Mouse (Mus musculus) forebrain, embryonic 15.5 days (tissue): Measurements from ENCODE around the gene Ano6. TPM values are rescaled to one million over a fixed set of nuclear protein-coding genes. Genes with fewer than 3 reads are reported as not detected.

Experiments
- ATAC-seq: fragments of 200-750 bp; cut with Nextera tagmentation; replicated peaks from 2 replicates; pipeline ENCODE4 v1.8.0; 2017; ENCODE audit warnings: mild to moderate bottlenecking, moderate TSS enrichment, moderate library complexity
- H3K27ac ChIP-seq: fragments of 300-500 bp; sonication (generic); replicated peaks from 2 replicates; pipeline ENCODE4 v1.5.1; 2015; ENCODE audit warnings: mild to moderate bottlenecking, inconsistent platforms
- H3K27me3 ChIP-seq: fragments of 300-500 bp; sonication (generic); 2 replicates; pipeline ENCODE4 v1.6.1; 2015; ENCODE audit warnings: inconsistent platforms
- H3K36me3 ChIP-seq: fragments of 300-500 bp; sonication (generic); 2 replicates; pipeline ENCODE4 v1.6.1; 2015; ENCODE audit warnings: mild to moderate bottlenecking, inconsistent platforms
- H3K4me1 ChIP-seq: fragments of 300-500 bp; sonication (generic); 2 replicates; pipeline ENCODE4 v1.6.1; 2015; ENCODE audit warnings: inconsistent platforms
- H3K4me2 ChIP-seq: fragments of 300-500 bp; sonication (generic); replicated peaks from 2 replicates; pipeline ENCODE4 v1.6.1; 2015; ENCODE audit warnings: mild to moderate bottlenecking, inconsistent platforms
- H3K4me3 ChIP-seq: fragments of 300-500 bp; sonication (generic); 2 replicates; pipeline ENCODE4 v1.5.1; 2015; ENCODE audit warnings: mild to moderate bottlenecking, inconsistent platforms
- H3K9ac ChIP-seq: fragments of 300-500 bp; sonication (generic); replicated peaks from 2 replicates; pipeline ENCODE4 v1.6.1; 2015; ENCODE audit warnings: mild to moderate bottlenecking, inconsistent platforms
- H3K9me3 ChIP-seq: fragments of 300-500 bp; sonication (generic); 2 replicates; pipeline ENCODE4 v1.6.1; 2016; ENCODE audit warnings: inconsistent platforms
- WGBS: fragments of 180-500 bp; shearing (Covaris S2); methylation state at CpG from one replicate; pipeline ENCODE4 v1.1.7; 2015; ENCODE audit warnings: mixed read lengths; 5-methylcytosine and 5-hydroxymethylcytosine counted together
- polyA plus RNA-seq: library from polyadenylated mRNA; unstranded; fragments of >200 nt; fragmentation: Nextera tagmentation; extraction: Ambion mirVana; gene quantifications from 2 replicates; pipeline ENCODE4 v1.2.1, GENCODE M21; 2015

Ano6 gene
- polyA plus RNA-seq, 1 experiment from 2014 or later = 22.1 TPM

DNA sequence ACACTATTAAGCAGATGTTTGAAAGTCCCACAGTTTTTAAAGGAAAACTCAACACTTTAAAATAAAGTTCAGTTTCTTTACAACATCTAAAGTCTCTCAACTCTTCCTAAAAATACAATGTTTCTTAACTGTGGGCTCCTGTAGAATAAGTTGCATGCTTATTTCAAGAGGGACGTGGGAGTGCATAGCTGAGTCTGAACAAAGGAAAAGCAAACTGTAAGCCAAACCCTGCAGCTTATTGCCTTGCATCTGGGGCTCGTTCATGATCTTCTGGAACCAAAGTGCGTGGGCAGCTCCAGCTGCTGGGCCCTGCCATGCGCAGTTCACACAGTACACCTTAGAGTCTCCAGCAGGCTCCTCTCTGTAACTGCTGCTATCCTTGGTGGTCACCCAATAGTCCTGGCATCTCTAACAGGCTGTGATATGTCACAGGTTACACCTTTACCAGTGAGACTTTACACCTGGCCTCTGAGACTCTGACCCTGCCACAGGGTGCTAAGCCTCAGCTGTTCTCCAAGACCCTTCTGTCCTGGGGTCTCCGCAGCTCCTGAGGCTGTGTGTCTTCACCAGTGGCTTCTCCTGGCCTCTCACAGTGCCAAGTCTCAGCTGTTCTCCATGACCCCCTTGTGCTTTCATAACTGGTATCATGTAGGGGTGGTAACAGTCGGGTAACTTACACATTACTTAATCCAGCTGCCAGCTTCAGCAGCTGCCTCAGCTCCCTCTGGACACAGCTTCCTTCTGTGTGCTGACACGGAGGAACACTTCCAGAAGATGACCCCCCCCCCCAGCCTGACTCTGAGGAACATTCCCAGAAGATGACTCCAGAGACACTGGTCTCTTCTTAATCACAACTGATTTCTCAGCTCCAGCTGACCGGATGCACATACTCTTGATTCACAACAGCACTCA, 66.3 kb downstream of the Ano6 start:
- H3K4me1 ChIP-seq = no peaks in the 10 kb centered on the region
- H3K9me3 ChIP-seq = no peaks in the 10 kb centered on the region
- no peak overlapping the region for H3K9ac ChIP-seq
- no peak overlapping the region for H3K4me2 ChIP-seq
- no peak for ATAC-seq
- 86% methylated on average over 8 of the region's 8 CpGs for WGBS
- no peak overlapping the region for H3K4me3 ChIP-seq
- H3K36me3 ChIP-seq = no peaks in the 10 kb centered on the region
- H3K27ac ChIP-seq = no peak overlapping the region
- no peaks in the 10 kb centered on the region for H3K27me3 ChIP-seq

GRCm38 (mm10) chr15:95858876-95859655, 68.4 kb downstream of the Ano6 start:
- Histone ChIP-seq H3K27me3 (no peaks in the 10 kb centered on the region), H3K4me3 (no peak overlapping the region), H3K4me2 (no peak overlapping the region), H3K36me3 (no peaks in the 10 kb centered on the region), H3K9me3 (no peaks in the 10 kb centered on the region), H3K9ac (no peak overlapping the region), H3K27ac (no peak overlapping the region), H3K4me1 (no peaks in the 10 kb centered on the region)
- no peak for ATAC-seq
- 69% methylated on average over 9 of the region's 9 CpGs for WGBS

DNA sequence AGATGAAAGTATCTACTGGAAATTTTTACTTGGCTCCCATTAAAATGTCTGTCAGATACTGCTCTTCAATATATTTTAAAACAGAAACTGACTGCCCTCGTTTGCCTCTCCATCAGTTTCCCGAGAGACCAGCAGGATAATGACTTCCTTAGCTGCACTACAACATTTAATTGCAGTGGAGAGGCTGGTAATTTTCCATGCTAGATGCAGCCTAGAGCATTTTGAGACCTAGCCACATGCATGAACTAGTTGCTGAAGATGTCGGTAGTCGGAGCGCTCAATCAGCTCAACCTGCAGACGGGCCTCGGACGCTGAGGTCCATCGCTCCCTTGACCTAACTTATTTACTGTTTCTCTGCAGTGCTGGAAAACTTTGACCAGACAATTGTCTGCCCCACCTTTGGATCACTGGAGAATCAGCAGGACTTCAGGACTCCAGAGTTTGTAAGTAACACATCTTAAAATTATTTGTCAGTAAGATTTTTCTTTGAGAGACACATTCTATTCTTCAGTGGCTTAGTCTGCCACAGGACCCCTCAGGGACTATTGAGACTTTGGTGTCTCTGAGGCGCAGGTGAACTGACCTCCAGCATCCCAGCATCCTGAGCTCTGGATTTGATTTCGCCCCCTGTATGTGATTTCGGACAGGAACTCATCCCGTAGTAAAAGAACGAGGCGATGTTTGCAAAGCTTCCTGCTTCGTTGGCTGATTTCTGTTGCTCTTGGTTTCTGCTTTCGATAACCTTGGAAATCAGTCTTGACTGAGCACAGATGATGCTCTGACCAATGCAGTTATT, 73.4 kb downstream of the Ano6 start:
- H3K4me3 ChIP-seq = no peak overlapping the region
- H3K27me3 ChIP-seq = no peaks in the 10 kb centered on the region
- no peak overlapping the region for H3K9ac ChIP-seq
- no peak for ATAC-seq
- H3K9me3 ChIP-seq = no peaks in the 10 kb centered on the region
- H3K36me3 ChIP-seq = no peaks in the 10 kb centered on the region
- H3K4me1 ChIP-seq = no peaks in the 10 kb centered on the region
- H3K27ac ChIP-seq = no peak overlapping the region
- 86% methylated on average over 17 of the region's 17 CpGs for WGBS
- no peak overlapping the region for H3K4me2 ChIP-seq

DNA sequence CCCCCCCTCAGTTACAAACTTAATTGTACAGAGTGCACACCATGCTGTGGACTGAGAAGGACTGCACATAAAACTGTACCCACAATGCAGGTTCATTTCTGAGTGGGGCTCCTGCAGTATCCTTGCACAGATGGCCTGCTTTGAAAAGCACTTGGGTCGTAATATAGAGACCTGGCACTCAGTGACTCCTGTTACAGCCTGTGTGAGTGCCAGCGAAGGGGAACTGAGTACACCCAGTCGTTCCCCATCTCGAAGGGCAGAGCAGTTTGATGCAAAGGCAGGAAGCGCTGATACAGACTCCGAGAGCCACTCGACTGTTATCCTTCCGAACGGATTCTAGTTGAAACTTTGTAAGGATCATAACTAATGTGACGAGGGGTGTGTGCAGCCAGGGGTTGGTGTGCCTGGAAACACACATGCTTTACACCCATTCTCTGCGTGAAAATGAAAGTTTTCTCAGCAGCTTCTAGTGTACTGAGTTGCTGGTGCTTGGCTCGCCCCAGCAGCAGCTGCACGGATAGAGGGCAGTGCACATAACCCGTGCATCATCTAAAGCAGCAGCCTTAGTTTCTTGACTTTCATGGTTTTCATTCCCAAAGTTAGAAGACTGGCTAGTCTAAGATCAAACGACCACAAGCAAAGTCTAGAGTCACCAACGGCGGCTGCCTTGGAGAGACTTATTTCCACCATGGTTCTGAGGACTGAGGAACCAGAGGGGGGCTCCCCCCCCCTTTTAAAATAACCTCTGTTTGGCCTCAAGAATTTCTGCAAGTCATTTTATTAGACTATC, 74.9 kb downstream of the Ano6 start:
- no peak for ATAC-seq
- Histone ChIP-seq H3K4me3 (no peak overlapping the region), H3K9me3 (no peaks in the 10 kb centered on the region), H3K9ac (no peak overlapping the region), H3K4me2 (no peak overlapping the region), H3K4me1 (no peaks in the 10 kb centered on the region), H3K36me3 (no peaks in the 10 kb centered on the region), H3K27me3 (no peaks in the 10 kb centered on the region), H3K27ac (no peak overlapping the region)
- WGBS = 94% methylated on average over 17 of the region's 17 CpGs

GRCm38 (mm10) chr15:95868172-95868571, 77.5 kb downstream of the Ano6 start:
- Histone ChIP-seq H3K9ac (no peak overlapping the region), H3K27ac (no peak overlapping the region), H3K4me1 (no peaks in the 10 kb centered on the region), H3K4me3 (no peak overlapping the region), H3K36me3 (no peaks in the 10 kb centered on the region), H3K9me3 (no peaks in the 10 kb centered on the region), H3K27me3 (no peaks in the 10 kb centered on the region), H3K4me2 (no peak overlapping the region)
- ATAC-seq = no peak
- WGBS = 94% methylated on average over 4 of the region's 4 CpGs

DNA sequence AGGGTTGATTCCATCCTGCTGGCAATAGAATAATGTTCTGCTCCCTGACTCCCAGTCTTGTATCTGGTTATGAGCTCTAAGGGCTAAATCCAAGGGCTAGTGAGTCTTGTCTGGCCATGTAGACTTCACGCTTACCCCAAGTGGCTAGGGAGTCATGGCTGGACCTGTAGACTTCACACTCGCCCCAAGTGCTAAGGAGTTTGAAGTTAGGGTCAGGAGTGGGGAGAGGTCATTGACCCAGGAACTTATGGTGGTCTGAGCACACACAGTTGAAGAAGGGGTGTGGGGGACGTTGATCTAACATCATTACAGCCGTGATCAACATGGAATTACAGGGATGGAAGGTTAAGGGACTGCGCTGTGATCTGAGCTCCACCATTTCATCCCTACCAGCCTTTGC, 79.0 kb downstream of the Ano6 start:
- Histone ChIP-seq H3K9me3 (no peaks in the 10 kb centered on the region), H3K27ac (no peak overlapping the region), H3K27me3 (no peaks in the 10 kb centered on the region), H3K4me3 (no peak overlapping the region), H3K4me1 (no peaks in the 10 kb centered on the region), H3K9ac (no peak overlapping the region), H3K4me2 (no peak overlapping the region), H3K36me3 (no peaks in the 10 kb centered on the region)
- ATAC-seq = no peak
- WGBS = 94% methylated on average over 5 of the region's 5 CpGs

- Histone ChIP-seq H3K9ac (no peak overlapping the region), H3K4me1 (no peaks in the 10 kb centered on the region), H3K4me3 (no peak overlapping the region), H3K27me3 (no peaks in the 10 kb centered on the region), H3K27ac (no peak overlapping the region), H3K4me2 (no peak overlapping the region), H3K9me3 (no peaks in the 10 kb centered on the region), H3K36me3 (no peaks in the 10 kb centered on the region)
- ATAC-seq = no peak
- 86% methylated on average over 15 of the region's 15 CpGs for WGBS
Measured at GRCm38 (mm10) chr15:95871631-95872030, 81.0 kb downstream of the Ano6 start.

DNA sequence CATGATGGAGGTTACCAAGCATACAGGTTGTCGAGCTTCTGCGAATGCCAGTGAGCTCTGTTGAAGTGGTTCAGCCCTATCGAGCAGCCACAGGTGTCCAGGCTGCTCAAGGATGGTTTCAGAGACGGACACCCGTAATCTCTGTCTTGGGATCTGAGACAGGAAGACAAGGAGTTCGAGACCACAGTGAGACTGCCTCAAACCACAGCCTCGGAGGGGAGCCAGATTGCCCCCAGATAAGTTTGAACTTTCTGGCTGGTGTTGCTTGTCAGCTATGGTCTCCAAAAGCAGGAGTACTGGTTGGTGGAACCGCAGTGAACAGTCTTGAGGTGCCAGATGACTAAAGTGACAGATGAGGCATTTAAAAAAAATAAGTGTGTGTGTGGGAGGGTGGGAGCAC, 81.8 kb downstream of the Ano6 start:
- no peak for ATAC-seq
- no peaks in the 10 kb centered on the region for H3K9me3 ChIP-seq
- H3K27ac ChIP-seq = no peak overlapping the region
- H3K36me3 ChIP-seq = no peaks in the 10 kb centered on the region
- no peaks in the 10 kb centered on the region for H3K27me3 ChIP-seq
- H3K4me1 ChIP-seq = no peaks in the 10 kb centered on the region
- no peak overlapping the region for H3K4me2 ChIP-seq
- no peak overlapping the region for H3K4me3 ChIP-seq
- H3K9ac ChIP-seq = no peak overlapping the region
- 94% methylated on average over 8 of the region's 8 CpGs for WGBS

GRCm38 (mm10) chr15:95873276-95873675, 82.6 kb downstream of the Ano6 start:
- H3K4me1 ChIP-seq = no peaks in the 10 kb centered on the region
- no peak overlapping the region for H3K27ac ChIP-seq
- ATAC-seq = no peak
- H3K4me2 ChIP-seq = no peak overlapping the region
- H3K27me3 ChIP-seq = no peaks in the 10 kb centered on the region
- H3K9me3 ChIP-seq = no peaks in the 10 kb centered on the region
- H3K9ac ChIP-seq = no peak overlapping the region
- WGBS = 76% methylated on average over 1 of the region's 1 CpGs
- no peaks in the 10 kb centered on the region for H3K36me3 ChIP-seq
- H3K4me3 ChIP-seq = no peak overlapping the region

DNA sequence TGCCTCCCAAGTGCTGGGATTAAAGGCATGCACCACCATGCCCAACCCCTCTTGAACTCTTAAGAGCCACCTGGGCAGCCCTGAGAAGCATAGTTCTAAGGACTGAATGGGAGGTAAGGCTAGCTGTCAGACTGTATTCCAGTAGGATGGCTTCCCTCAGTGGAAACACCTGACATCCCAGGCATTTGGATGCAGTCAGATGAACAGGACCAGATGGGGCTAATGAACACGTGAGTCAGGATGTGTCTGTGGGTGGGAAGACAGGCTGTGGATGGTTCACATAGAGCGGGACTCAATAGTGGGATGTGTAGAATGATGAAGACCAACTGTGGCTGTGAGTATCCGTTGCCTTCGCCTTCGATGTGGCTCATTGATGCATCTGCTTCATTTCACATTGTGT, 83.6 kb downstream of the Ano6 start:
- Histone ChIP-seq H3K4me2 (no peak overlapping the region), H3K4me3 (no peak overlapping the region), H3K4me1 (no peaks in the 10 kb centered on the region), H3K9me3 (no peaks in the 10 kb centered on the region), H3K9ac (no peak overlapping the region), H3K36me3 (no peaks in the 10 kb centered on the region), H3K27ac (no peak overlapping the region), H3K27me3 (no peaks in the 10 kb centered on the region)
- WGBS = 93% methylated on average over 5 of the region's 5 CpGs
- no peak for ATAC-seq

- H3K9ac ChIP-seq = no peak overlapping the region
- H3K4me1 ChIP-seq = no peaks in the 10 kb centered on the region
- H3K36me3 ChIP-seq = no peaks in the 10 kb centered on the region
- H3K27me3 ChIP-seq = no peaks in the 10 kb centered on the region
- no peak overlapping the region for H3K27ac ChIP-seq
- H3K4me2 ChIP-seq = no peak overlapping the region
- ATAC-seq = no peak
- H3K9me3 ChIP-seq = no peaks in the 10 kb centered on the region
- 83% methylated on average over 8 of the region's 8 CpGs for WGBS
- no peak overlapping the region for H3K4me3 ChIP-seq
Measured at GRCm38 (mm10) chr15:95874726-95875125, 84.1 kb downstream of the Ano6 start.
